Mouse (Mus musculus): ENCODE measurements around the gene Bicra.
A peak's percentile ranks its signal among the peaks of the same experiment; 100 is the strongest.

Bicra gene

DNA sequence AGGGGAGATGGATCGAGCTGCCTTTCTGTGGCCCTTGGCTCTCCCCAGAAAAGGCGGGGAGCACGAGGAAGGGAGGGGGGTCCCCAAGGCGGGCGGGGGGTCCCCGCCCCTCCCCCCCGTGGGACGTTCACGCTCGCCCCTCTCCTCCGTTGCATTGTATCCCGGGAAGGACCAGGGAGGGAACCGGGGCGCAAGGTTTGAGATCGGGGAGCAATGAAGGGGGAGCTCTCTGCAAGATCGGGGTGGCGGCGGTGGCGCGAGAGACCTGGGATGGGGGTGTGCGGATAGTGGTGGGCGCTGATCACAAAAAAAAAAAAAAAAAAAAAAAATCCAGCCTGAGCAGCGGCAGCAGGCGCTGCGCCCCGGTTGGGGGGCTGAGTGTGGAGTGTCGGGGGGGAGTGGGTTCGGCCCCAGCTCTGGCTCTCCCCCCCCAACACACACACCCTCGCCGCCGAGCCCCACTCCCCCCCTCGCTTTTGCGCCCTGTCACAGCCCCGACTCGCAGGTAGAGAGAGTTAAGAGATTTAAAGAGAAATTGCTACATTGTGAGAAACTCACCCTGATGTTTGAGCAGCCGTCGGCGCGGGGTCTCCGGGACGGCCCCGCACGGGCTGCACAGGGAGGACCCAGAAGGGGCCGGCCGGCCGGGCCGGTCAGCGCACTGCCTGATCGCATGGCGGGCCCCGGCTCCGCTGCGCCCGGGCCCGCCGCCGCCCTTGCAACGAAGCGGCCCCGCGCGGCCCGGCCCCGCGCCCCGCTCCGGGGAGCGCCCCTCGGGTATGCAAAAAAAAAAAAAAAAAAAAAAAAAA, at the start of gene Bicra:
Gene Bicra (minus strand): TSS at position 584 of the 809 bp plus-strand sequence.
- DNase-seq = peak; percentile 70

DNA sequence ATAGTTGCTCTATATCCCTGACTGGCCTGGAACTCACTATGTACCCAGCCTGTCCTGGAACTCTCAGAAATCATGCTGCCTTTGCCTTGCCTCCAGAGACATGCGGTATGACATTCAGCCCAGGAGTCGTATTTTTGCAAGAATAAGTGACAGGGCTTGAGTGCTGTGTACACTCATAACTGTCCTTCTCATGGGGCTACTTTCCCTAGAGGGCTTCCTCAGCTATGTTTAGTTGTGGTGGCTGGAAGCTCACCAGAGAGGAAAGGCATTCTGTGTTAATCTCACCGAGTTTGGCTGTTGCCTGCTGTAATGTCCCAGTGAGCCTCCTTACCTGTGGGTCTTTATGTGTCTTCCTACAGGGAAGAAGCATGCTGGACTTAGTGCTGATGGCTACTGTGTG, 46.9 kb upstream of the Bicra start:
- DNase-seq = no peak

DNA sequence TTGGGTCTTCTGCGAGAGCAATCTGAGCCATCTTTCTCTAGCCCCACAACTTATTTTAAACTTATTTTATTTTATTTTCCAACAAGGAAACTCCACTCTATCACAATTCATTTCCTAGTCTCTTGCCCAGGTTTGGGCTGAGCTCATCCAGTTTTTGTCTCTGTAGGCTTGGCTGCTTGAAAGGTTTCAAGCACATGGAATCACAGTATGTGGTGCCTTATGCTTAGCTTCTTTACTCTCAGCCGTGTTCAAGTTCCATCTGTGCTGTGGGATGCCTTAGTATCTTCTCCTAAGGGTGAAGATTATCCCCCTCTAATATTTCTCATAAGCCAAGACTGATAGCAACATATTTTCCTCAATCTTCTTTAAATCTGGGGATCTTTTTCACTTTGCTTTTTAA, 39.9 kb upstream of the Bicra start:
- no peak for DNase-seq

DNA sequence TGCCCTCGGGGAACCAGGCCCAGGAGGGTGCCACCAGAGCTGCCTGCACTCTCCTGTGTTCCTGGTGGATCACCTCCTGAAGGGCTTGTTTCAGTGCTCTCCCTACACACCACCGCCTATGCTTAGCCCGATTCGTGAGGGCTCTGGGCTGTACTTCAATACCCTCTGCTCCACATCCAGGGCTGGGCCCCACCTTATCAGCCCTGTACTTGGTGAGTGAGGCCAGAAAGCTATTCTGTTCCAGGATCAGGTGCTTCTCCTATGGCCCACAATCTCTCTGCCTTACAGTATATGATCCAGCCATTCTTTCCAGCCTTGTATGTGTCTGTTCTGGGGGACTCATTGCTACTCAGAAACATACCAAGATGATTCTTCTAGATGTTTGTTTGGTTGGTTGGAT, 35.6 kb upstream of the Bicra start:
- DNase-seq = no peak

DNA sequence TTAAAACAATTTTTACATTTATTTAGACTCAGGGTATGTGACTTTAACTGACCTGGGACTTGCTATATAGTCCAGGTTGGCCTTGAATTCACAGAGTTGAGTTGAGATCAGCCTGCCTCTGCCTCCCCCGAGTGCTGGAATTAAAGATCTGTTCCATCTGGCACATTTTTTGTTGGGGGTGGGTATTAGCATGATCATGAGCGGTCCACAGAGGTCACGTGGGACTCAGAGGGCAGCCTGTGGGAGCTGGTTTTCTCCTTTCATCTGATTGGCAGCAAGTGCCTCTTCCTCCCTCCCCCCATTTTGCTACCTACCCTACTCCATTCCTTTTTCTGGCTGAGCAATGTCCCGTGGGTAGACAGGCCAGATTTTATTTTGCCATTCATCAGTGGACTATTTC, 32.9 kb upstream of the Bicra start:
- DNase-seq = no peak

DNA sequence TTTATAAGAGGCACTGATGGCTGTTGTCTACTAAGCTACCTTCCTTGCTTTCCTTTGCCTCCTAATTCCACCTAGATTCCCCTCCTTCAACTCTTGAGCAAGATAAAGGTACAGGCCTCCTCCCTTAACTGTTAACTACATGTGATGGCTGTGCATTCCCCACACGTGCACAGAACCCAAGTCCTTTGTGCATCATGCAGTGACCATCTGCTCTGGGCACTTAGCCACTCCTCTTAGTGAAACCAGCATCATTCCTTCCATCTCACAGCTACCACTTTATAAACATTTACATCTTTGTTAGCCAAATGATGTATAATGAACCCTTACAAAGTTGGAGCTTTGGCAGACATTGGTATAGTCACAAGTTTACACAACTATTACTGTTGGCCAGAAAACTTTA, 32.2 kb upstream of the Bicra start:
- no peak for DNase-seq

DNA sequence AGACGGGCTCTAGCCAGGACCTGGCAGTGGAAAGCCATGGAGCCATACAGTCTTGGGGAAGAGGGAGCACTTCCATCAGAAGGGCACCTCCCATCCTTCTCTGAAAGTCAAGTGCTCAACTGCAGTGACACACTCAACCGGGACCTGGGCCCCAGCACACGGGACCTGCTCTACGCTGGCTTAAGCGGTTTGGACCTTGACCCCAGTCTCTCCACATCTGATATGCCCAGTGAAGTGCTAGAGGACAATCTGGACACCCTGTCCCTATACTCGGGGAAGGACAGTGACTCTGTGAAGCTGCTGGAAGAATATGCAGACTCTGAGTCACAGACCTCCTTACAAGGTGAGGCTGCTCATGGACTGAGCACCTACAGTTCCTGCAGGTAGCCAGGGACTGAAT, 24.2 kb upstream of the Bicra start:
- DNase-seq = no peak

DNA sequence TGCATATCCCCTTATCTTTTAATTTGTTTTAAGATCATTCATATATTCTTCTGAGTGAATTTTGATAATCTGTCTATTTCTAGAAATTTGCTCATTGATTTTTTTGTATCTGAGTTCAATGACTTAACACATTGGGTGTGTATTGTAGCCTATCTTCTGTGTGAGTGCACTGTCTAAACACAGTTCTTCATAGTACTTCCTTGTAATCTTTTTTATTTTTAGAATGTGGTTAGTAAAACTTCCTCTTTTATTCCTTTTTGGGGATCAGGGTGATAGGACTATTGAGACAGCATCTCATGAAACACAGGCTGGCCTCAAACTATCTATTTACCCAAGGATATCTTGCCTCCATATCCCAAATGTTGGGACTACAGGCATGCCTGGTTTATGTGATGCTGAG, 23.1 kb upstream of the Bicra start:
- no peak for DNase-seq

DNA sequence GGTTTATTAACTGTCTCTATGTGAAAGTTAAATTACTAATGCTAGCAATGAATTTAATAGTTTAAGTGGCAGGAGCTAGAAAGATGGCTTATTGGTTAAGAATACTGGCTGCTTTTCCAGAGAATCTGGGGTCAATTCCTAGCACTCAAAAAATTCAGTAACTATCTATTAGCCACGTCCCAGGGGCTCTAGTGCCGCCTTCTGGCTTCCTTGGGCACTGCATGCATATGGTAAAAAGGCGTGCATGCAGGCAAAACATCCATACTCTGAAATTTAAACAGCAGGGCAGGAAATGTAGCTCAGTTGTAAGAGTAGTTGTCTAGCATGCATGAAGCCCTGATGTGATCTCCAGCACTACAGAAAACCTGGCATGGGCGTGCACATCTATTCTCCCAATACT, 15.8 kb upstream of the Bicra start:
- DNase-seq = no peak

DNA sequence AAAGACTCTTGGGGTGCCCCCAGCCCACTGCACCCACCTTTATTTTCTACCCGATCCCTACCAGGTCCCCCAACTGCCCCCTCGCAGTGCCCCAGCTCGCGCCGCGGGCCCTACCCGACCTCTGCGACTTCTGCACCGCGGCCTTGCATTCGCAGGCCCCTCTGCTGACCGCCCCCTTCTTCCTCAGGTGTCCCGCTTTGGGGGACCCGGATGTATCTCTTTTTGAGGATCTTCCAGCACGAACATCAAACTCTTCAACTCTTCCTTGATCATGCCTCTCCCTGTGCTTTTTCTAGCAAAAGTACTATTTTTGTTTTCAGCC, 14.3 kb upstream of the Bicra start:
- DNase-seq = no peak

DNA sequence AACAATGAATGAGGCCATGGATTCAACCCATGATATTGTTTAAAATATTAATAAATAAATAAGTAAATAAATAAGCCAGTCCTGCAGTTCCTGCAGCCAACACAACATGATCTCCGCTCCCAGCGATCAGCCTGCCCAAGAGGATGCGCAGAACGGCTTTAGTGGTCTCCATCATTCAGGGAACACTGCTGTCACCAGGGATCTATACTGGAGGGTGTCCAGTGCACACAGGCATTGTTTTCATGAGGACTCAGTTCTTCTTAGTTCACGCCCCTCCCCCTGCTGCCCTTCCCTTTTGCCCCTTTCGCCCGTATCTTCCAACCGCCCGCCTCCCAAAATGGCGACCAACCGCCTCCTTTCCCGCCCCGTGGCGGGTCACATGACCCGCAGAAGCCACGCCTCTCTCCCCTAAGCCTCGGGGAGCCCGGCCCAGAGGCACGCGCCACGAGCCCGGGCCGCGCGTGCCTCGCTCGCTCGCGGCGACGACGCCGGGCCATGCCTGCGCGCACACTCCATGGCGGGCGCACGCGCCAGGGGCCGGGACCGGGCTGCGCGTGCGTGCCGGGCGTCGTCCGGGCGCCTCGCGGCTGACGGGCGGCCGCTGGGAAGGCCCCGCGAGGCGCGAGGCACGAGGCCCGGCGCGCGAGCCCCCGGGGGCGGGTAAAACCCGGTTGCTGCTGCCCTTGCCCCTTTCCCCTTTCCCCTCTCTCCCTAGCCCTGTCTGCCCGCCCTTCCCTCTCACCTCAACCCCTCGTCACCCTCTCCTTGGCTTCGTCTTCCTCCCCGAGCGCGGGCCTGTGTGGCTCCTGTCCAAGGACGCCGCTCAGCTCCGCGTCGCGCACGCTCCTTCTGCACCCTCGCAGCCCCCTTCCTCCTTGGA, 13.7 kb upstream of the Bicra start, which contains the start of gene Zfp541:
Gene Zfp541 (plus strand): TSS at position 596 of the 880 bp plus-strand sequence.
- no peak for DNase-seq

DNA sequence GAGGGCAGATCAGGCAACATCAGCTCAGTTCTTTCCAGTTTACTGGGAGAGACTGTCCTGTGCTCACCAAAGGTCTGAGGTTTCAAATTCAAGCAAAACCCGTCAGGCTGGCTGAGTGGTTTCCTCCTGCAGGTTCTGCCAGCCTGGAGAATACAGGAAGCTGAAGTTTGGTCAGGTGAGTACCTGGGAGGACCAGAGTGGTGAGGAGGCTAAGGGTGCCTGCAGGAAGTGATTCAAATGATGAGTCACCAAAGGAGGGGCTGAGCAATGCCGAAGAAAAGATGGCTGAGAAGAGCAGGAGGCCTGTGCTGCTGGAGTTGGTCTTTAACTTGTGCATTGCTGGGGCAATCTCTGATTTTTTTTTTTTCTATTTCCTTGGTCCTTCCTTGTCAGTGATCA, 9.4 kb upstream of the Bicra start:
- DNase-seq = no peak

DNA sequence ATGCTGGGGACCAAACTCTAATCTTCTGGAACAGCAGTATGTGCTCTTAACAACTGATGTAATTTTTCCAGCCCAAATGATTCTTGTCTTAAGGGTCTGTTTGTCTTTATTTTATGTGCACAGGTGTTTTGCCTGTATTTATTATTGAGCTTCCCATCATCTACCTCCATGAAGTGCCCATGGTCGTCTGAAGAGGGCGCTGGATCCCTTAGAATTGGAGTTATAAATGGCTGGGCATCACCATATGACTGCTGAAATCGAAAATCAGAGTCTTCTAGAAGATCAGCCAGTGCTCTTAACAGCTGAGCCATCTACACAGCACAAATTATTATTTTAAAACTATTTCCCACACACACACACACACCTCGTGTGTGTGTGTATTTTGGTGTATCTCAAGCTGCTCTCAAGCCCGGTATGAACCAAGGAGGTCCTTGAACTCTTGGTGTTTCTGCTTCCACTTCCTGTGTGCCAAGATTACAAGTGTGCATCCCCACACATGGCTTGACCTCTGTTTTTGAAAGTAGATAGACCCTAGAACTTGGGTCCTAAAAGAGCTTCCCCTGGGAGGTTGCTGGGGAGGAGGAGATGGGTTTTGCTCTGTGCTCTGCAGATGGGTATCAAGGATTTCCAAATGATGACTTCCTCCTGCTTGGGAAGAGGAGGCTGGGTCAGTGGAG, 8.9 kb upstream of the Bicra start:
- peak; percentile 51 for DNase-seq

DNA sequence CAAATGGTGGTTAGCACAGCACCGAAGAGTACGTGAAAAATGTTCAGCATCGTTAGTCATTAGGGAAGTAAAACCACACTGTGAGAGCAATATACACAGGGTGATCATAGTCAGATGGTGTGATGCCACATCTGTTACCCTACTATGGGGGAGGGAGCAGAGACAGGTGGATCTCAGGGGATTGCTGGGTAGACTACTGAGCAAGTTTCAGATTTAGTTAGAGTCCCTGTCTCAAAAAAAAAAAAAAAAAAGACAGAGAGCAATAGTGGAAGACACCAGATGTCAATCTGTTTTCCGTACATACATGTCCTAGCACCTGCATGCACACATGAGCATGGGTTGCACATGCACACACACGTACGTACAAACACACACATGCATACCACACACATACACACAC, 7.9 kb upstream of the Bicra start:
- no peak for DNase-seq

DNA sequence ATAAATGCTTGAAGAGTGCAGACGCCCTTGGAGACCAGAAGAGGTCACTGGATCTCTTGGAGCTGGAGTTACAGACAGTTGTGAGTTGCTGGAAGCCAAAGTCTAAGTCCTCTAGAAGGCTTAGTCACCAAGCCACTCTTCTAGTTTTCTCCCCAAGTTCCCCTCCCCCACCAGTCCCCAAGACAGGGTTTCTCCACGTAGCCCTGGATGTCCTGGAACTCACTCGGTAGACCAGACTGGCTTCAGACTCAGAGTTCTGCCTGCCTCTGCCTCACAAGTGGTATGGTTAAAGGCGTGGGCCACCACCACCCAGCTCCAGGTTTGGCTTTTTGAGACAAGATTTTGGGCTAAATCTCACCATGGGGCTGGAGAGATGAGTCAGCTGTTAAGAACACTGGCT, 7.2 kb upstream of the Bicra start:
- DNase-seq = no peak

DNA sequence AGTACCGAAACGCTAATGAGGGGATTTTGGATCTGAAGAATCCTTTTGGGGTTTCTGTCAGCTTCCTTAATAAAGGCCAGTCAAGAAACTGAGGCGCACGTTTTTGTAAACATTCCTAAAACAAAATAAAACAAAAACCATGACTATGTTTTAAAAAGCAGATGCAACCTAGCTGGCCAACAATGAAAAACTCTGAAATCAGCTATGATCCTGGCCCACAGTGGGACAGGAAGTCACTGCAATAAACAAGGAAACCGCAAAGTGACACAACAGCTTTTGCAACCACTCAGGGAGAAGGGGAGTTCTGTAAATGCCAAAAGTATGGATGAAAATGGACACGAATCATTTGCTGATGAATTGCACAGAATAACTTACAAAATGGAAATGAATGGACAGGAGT, 5.4 kb upstream of the Bicra start:
- no peak for DNase-seq

DNA sequence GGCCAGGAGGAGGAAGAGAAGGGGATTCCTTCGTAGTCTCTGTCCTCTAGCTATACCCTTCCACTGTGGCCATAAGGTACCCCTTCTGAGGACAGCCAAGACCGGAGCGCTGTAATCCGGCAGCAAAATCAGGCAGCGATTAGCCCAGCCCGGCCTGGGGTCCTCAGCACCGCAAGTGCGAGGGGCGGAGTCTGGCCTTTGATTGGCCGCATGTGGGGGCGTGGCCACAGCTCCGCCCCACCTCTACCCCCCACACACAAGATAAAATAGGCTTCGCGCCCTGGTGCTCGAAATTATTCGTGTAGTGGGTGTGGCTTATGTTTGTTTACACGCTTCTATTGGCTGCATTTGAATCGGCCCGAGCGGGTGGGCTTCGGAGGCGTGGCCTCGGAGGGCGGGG, 5.0 kb upstream of the Bicra start:
- DNase-seq = peak; percentile 91

DNA sequence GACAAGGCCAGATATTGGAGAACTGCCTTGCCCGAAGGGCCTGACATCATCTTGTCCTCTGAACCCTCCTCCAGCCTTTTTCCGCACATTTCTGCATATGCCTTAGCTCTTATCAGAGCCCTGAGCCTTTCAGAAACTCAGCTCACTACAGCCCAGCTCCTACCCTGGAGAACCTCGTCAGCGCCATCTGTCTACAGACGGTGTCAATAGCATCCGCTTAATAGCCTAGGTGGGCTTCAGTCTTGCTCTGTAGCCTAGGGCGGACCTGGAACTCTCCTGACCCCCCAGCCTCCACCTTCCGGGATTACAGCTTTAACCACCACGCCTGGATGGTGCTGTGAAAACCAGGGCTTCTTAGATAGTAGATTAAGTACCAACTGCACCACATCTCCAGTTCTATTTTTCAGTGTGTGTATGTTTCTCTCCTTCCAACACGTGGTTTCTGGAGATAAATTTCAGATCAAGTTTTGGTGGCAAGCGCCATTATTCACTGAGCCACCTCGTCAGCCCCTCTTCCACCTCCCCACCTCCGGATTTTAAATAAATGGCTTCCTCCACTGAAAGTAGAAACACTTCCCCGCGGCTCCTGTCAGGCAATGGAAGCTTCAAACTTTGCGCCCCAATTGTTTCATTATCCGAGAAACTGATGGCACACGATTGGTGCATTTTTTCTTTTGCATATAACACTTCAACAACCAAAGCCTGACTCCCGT, 4.3 kb upstream of the Bicra start:
- DNase-seq = peak; percentile 77

DNA sequence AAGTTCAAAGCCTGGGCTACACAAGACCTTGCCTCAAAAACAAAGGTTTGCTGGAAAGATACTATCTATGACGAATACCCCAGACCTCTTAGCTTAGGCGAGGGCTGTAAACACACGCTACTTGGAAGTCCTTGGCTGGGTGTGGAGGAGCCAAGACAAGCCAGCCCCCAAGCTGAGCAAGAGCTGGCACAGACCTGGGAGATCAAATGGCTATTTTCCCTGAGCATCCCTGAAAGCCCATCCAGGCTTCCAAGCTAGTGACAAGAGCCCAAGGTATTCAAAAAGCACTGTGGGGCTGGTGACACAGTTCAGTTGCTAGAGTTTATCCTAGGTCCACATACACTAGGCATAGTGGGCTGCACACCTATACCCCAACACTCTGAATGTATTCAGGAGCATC, 2.9 kb upstream of the Bicra start:
- DNase-seq = no peak

DNA sequence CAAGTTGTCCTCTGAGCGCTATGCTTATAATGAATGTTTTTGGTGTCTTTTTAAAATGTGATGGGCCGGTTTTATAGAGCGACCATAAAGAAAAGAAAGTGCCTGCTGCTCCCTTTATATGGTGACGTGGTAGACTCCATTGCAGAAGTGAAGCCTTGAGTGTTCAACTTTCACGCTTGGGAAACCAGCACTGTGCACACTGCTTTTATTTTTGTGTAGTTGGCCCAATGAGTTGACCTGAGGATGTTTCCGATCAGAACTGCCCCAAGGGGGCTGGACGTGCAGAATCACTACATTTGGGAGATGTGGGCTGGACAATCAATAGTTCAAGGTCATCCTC, 1.8 kb upstream of the Bicra start:
- DNase-seq = no peak

DNA sequence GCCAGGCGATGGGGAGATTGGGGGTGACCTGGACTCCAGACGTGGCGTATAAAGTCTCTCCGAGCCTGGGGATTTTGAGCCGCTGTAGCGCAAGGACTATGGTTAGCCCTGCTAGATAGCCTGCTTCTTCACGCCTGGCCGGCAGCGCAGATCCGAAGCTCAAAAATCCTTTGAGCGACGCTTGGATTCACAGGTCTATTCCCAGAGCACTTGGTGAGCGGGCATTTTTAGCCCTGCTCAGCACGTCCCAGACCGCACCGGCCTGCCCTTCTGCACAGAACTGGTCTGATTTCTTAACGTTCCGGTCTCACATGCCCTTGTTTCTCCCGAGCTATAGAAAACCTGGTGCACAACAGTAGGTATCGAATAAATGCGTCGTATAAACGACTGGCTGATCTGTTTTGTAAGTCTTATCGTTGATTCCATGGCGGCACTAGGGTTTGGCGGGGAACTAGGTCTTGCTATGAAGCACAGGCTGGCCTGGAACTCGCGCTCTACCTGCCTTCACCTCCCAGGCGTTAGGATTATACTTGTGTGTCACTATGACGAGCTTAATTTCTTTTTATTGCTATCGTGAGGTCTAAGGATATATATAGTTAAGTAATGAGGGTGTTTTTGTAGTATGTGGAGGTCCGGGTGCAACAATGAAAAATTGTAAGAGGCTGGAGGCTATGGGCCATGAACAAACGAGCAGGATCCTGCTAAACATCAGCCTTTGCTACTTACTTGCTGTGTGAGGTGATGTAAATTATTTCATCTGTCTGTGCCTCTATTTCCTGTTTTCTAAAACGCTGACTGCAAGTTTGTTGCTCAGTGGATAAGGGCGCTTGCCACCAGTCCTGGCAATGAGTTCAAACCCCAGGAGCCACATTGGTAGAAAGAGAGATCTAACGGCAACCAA, 1.2 kb upstream of the Bicra start:
- no peak for DNase-seq

DNA sequence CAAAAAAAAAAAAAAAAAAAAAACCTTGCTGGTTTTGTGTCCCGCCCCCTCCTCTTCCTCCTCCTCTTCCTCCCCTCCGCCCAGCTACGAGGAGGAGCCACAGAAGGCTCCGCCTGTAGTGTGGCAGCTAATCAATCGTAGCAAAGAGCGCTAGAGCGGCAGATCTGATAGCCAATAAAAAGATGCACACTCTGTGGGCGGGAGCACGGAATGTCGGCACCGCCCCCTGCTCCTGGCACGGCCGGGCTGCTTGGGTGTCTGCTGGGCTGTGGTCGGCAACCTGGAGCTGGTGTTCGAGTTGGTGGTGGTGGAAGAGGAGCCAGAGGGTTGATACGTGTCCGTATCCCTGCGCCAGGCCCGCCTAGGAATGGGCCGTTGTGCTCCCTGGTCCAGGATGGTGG, 443 bp upstream of the Bicra start:
- peak; percentile 98 for DNase-seq
